Mouse (Mus musculus) neutrophil, adult 5-6 weeks (primary cell): ENCODE data around the gene Cltb. TPM values are rescaled to one million over a fixed set of nuclear protein-coding genes. Genes with fewer than 3 reads are reported as not detected.
"Not testable (repeated sequence)": the region's sequence is repeated elsewhere in the genome, so short reads cannot be mapped to it uniquely, and the experiment has no call there.

ENCODE experiments used
- ATAC-seq: fragments of 151-379, 151-347 bp; 2 replicates; pipeline ENCODE4 v1.8.0; 2017; ENCODE audit warnings: mild to moderate bottlenecking, moderate TSS enrichment; ENCODE audit not compliant: insufficient number of reproducible peaks, poor library complexity, low FRiP score, severe bottlenecking; ENCODE audit errors: extremely low read depth
- total RNA-seq: library from RNA; stranded (forward); fragments of 200-1000 nt; gene quantifications from 2 replicates; pipeline ENCODE4 v1.2.3, GENCODE M21; 2017

Cltb gene
- 8.7 and 9.3 TPM in 2 replicates for total RNA-seq

- ATAC-seq: peak; percentile 36; the same call in 1 of the 2 replicates
Measured at GRCm38 (mm10) chr13:54610972-54611754, at the start of gene Cltb. Cltb (minus strand) TSS chr13:54611344.

DNA sequence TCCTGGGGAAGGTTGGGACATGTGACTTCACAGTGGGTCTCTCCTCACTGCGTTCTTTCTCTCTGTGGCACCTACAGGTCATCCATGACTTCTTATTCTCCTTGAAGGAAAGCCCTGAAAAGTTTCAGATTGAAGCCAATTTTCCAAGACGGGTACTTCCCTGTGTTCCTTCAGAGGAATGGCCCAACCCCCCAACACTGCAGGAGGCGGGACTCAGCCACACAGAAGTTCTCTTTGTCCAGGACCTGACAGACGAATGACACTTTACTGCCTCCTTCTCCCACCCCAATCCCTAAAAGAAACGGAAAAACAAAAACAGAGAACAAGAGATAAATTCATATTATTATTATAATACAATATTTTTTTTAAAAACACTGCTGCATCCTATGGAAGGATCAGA lies 49.7 kb upstream of the Cltb start:
- ATAC-seq: no peak

- no peak for ATAC-seq
Measured at GRCm38 (mm10) chr13:54650461-54650860, 39.3 kb upstream of the Cltb start.

DNA sequence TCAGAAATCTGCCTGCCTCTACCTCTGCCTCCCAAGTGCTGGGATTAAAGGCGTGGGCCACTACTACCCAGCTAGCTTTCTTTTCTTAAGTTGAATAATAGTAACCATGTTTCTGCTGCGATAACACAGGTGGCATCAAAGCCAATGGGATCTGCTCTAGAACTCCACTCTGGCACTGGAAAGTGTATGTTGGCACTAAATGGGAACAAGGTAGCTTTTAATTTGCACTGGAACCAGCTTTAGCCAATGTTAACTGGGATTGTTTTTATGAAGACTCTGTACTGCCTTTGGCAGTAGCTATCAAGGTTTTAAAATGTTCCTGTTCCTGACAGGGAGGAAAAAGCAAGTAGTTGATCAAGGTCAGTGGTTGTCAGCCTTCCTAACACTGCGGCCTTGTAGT lies 23.9 kb upstream of the Cltb start:
- ATAC-seq: no peak

GRCm38 (mm10) chr13:54632731-54633277 lies 21.7 kb upstream of the Cltb start:
- no peak for ATAC-seq

DNA sequence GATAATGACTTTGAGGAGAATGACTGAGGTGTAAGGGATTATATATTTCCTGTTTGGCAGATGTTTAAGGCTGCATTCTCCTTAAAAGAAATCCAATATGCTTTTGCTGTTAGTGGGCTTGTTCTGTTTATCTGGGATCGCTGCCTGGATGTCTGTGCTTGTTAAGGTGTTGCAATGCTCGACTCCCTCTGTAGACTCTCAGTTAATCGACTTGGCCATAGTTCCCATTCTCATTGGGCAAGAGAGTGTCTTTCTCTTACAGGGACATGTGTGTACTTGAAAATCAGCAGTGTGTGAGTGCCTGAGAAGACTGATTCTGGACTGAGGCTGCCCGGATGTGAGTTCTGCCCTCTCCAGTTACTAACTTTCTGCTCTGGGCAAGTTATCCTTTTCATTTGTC lies 18.0 kb upstream of the Cltb start:
- no peak for ATAC-seq

DNA sequence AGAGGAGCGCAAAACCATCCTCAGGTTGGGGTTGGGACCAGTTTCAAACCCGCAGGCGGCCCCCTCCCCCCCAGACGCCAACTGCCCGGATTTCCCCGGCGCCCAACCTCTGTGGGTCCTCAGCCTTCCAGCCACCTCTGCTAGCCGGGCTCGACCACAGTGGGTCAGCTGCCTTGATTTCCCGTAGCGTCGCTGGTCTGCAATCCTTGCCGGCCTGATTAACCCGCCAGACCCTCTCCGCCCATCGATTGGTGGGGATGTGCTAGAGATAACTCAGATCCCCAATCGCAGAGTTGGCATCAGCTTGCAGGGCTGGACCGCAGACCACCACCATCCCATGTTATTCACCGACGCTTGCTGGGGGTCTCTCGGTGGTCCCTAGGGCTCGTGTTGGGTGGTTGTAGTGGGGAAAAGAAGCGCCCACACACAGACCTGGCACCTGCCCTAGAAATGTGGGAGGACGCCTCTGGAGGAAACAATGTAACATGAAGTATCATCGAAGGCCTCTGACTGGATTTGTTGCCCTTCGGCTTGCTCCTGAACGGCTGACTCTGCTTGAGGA lies 10.9 kb upstream of the Cltb start:
- ATAC-seq: no peak

GRCm38 (mm10) chr13:54621155-54621932 lies 10.2 kb upstream of the Cltb start, which contains the start of gene Faf2:
Faf2 (plus strand) TSS chr13:54621784.
- peak; percentile 96 for ATAC-seq

GRCm38 (mm10) chr13:54616998-54617397 lies 5.9 kb upstream of the Cltb start:
- no peak for ATAC-seq

GRCm38 (mm10) chr13:54616307-54616706 lies 5.2 kb upstream of the Cltb start:
- ATAC-seq: no peak

DNA sequence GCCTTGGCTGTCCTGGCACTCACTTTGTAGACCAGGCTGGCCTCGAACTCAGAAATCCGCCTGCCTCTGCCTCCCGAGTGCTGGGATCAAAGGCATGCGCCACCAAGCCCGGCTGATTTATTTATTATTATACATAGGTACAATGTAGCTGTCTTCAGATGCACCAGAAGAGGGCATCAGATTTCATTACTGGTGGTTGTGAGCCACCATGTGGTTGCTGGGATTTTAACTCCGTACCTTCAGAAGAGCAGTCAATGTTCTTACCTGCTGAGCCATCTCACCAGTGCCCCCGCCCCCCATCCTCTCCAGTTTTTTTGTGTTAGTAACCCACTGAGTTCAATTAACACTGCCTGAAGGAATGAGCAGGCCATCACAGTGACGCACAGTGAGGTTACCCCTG lies 2.0 kb upstream of the Cltb start:
- ATAC-seq: not testable (repeated sequence)

GRCm38 (mm10) chr13:54610613-54610971 lies 552 bp downstream of the Cltb start:
- no peak; the same call in 1 of the 2 replicates for ATAC-seq

GRCm38 (mm10) chr13:54609301-54609700 lies 1.8 kb downstream of the Cltb start:
- no peak for ATAC-seq

- ATAC-seq: no peak
Measured at GRCm38 (mm10) chr13:54608666-54609065, 2.5 kb downstream of the Cltb start.

- no peak for ATAC-seq
Measured at GRCm38 (mm10) chr13:54608002-54608401, 3.1 kb downstream of the Cltb start.

GRCm38 (mm10) chr13:54607204-54607603 lies 3.9 kb downstream of the Cltb start:
- ATAC-seq: no peak

DNA sequence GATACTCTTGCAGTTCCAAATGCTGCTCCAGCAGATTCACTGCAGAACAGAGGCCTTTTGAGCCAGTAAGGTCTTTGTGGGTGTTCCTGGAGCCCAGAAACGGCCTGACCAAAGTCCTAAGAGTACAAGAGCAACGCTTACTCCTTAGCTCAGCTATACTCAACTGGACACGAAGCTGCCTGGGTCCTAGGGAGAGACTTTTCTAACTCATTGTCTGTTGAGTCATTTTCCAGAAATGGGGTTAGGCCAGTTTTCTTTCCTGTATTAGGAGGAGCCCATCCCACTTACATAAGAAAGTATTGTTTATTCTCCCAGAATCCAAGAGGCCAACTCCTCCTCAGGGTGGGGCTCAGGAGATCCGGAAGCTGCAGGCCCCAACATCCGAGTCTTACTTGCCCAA lies 5.7 kb downstream of the Cltb start:
- no peak for ATAC-seq

DNA sequence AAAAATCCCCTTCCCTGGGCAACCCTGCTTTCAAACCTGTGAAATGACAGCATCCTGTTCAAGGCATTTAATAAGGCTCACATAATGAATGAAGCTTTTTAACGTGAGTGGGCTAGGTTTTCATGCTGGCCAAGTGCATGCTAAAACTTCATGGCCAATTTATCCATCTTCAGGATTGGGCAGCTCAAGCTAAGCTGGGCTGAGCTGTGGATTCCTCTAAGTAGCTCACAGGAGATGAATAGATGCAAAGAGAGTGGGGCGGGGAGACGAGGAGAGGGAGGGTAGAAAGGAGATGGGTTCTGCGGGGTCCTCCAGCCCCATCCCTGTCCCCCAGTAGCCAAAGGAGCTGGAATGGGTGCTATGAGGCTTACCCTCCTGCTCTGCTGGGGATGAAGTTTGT lies 6.9 kb downstream of the Cltb start:
- ATAC-seq: no peak

DNA sequence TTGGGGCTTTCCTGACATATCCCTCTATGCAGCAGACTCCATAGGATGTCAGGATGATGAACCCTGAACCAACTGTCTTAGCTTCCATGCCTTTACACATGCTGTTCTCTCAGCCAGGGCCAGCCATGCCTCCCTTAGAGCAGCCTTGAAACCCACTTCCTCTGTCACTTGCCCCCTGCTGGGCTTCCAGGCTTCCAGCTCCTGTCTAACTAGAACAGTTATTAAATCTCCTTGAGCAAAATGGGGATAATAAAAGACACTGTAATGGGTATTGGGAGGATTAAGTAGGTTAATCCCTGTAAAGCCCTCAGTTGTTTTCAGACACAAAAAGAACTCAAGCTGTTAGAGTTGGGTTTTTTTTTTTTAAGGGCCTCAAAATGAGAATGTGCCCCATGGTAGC lies 7.6 kb downstream of the Cltb start:
- no peak for ATAC-seq
